Mouse (Mus musculus) neural tube, embryonic 14.5 days (tissue): ENCODE measurements around the gene Myo16. TPM values are rescaled to one million over a fixed set of nuclear protein-coding genes. Genes with fewer than 3 reads are reported as not detected.
A peak's percentile ranks its signal among the peaks of the same experiment; 100 is the strongest.

Experiments used
- ATAC-seq: fragments of 200-750 bp; cut with Nextera tagmentation; 2 replicates; pipeline ENCODE4 v1.8.0; 2017; ENCODE audit warnings: low read depth, mild to moderate bottlenecking, moderate TSS enrichment, moderate library complexity
- H3K27ac ChIP-seq: fragments of 300-500 bp; sonication (generic); 2 replicates; pipeline ENCODE4 v1.5.1; 2014; ENCODE audit warnings: low read depth, mild to moderate bottlenecking, control low read depth, low read length, moderate library complexity, mixed read lengths
- H3K27me3 ChIP-seq: fragments of 300-500 bp; sonication (generic); 2 replicates; pipeline ENCODE4 v1.6.1; 2014; ENCODE audit warnings: low read length; ENCODE audit not compliant: control insufficient read depth, insufficient read depth
- H3K36me3 ChIP-seq: fragments of 300-500 bp; sonication (generic); 2 replicates; pipeline ENCODE4 v1.6.1; 2014; ENCODE audit warnings: low read length, mixed read lengths; ENCODE audit not compliant: control insufficient read depth, insufficient read depth
- H3K4me1 ChIP-seq: fragments of 300-500 bp; sonication (generic); 2 replicates; pipeline ENCODE4 v1.6.1; 2014; ENCODE audit warnings: low read length; ENCODE audit not compliant: control insufficient read depth, insufficient read depth
- H3K4me2 ChIP-seq: fragments of 300-500 bp; sonication (generic); 2 replicates; pipeline ENCODE4 v1.6.1; 2014; ENCODE audit warnings: mild to moderate bottlenecking, low read depth, low read length, control low read depth
- H3K4me3 ChIP-seq: fragments of 300-500 bp; sonication (generic); 2 replicates; pipeline ENCODE4 v1.5.1; 2014; ENCODE audit warnings: low read depth, low read length, control low read depth, mixed read lengths
- H3K9ac ChIP-seq: fragments of 300-500 bp; sonication (generic); replicated peaks from 2 replicates; pipeline ENCODE4 v1.6.1; 2014; ENCODE audit warnings: low read depth, mild to moderate bottlenecking, control low read depth, low read length, mixed read lengths
- H3K9me3 ChIP-seq: fragments of 300-500 bp; sonication (generic); 2 replicates; pipeline ENCODE4 v1.6.1; 2016; ENCODE audit warnings: low read length; ENCODE audit not compliant: control insufficient read depth
- WGBS: fragments of 180-500 bp; shearing (Covaris S2); extraction: QIAGEN DNeasy Blood & Tissue Kit; methylation state at CpG from one replicate; pipeline ENCODE4 v1.1.7; 2014; 5-methylcytosine and 5-hydroxymethylcytosine counted together
- polyA plus RNA-seq: library from polyadenylated mRNA; unstranded; fragments of >200 nt; fragmentation: Nextera tagmentation; extraction: Ambion mirVana; gene quantifications from 2 replicates; pipeline ENCODE4 v1.2.1, GENCODE M21; 2014

Myo16 gene
- polyA plus RNA-seq, 1 experiment from 2014 or later, result 11.8 TPM

- 94% methylated on average over 6 of the region's 6 CpGs for WGBS
- H3K9me3 ChIP-seq, result no peaks in the 10 kb centered on the region
- H3K27ac ChIP-seq, result no peak overlapping the region
- H3K4me3 ChIP-seq, result no peak overlapping the region
- H3K36me3 ChIP-seq, result no peaks in the 10 kb centered on the region
- no peak overlapping the region for H3K4me2 ChIP-seq
- ATAC-seq, result no peak
- H3K4me1 ChIP-seq, result no peaks in the 10 kb centered on the region
- no peaks in the 10 kb centered on the region for H3K27me3 ChIP-seq
- no peak overlapping the region for H3K9ac ChIP-seq
Measured at GRCm38 (mm10) chr8:10592917-10593316, 439.2 kb downstream of the Myo16 start.

- Histone ChIP-seq H3K9ac (no peak overlapping the region), H3K27ac (no peak overlapping the region), H3K4me2 (no peak overlapping the region), H3K36me3 (no peaks in the 10 kb centered on the region), H3K4me1 (no peaks in the 10 kb centered on the region), H3K4me3 (no peak overlapping the region), H3K9me3 (no peaks in the 10 kb centered on the region), H3K27me3 (no peaks in the 10 kb centered on the region)
- no peak for ATAC-seq
- WGBS, result 91% methylated on average over 3 of the region's 3 CpGs
Measured at GRCm38 (mm10) chr8:10596353-10596752, 442.6 kb downstream of the Myo16 start.

- WGBS, result 87% methylated on average over 5 of the region's 5 CpGs
- no peak overlapping the region for H3K4me2 ChIP-seq
- H3K36me3 ChIP-seq, result no peaks in the 10 kb centered on the region
- H3K4me3 ChIP-seq, result no peak overlapping the region
- no peaks in the 10 kb centered on the region for H3K4me1 ChIP-seq
- H3K27me3 ChIP-seq, result no peaks in the 10 kb centered on the region
- ATAC-seq, result no peak
- H3K9ac ChIP-seq, result no peak overlapping the region
- H3K9me3 ChIP-seq, result no peaks in the 10 kb centered on the region
- H3K27ac ChIP-seq, result no peak overlapping the region
Measured at GRCm38 (mm10) chr8:10597595-10597994, 443.9 kb downstream of the Myo16 start.

GRCm38 (mm10) chr8:10598889-10599288, 445.2 kb downstream of the Myo16 start:
- no peak for ATAC-seq
- Histone ChIP-seq H3K36me3 (no peaks in the 10 kb centered on the region), H3K4me1 (peaks cover 2% of the 10 kb centered on the region; the same call in 1 of the 2 replicates), H3K9me3 (no peaks in the 10 kb centered on the region), H3K4me2 (no peak overlapping the region), H3K27ac (no peak overlapping the region), H3K9ac (no peak overlapping the region), H3K27me3 (no peaks in the 10 kb centered on the region), H3K4me3 (no peak overlapping the region)
- WGBS, result 90% methylated on average over 5 of the region's 5 CpGs

GRCm38 (mm10) chr8:10606028-10606815, 452.5 kb downstream of the Myo16 start:
- Histone ChIP-seq H3K4me1 (peaks cover 29% of the 10 kb centered on the region), H3K4me3 (no peak overlapping the region), H3K27me3 (no peaks in the 10 kb centered on the region), H3K4me2 (no peak overlapping the region), H3K27ac (peak overlapping the region; percentile 46; the same call in 1 of the 2 replicates), H3K36me3 (no peaks in the 10 kb centered on the region), H3K9me3 (no peaks in the 10 kb centered on the region), H3K9ac (peak overlapping the region; percentile 25; the same call in 1 of the 2 replicates)
- WGBS, result 11% methylated on average over 12 of the region's 12 CpGs
- peak; percentile 60 for ATAC-seq

GRCm38 (mm10) chr8:10606816-10607209, 453.1 kb downstream of the Myo16 start:
- WGBS, result 17% methylated on average over 4 of the region's 4 CpGs
- H3K9me3 ChIP-seq, result no peaks in the 10 kb centered on the region

GRCm38 (mm10) chr8:10611636-10612035, 457.9 kb downstream of the Myo16 start:
- no peak for ATAC-seq
- no peak overlapping the region for H3K4me3 ChIP-seq
- no peak overlapping the region for H3K4me2 ChIP-seq
- no peaks in the 10 kb centered on the region for H3K27me3 ChIP-seq
- H3K4me1 ChIP-seq, result peaks cover 10% of the 10 kb centered on the region; the same call in 1 of the 2 replicates
- no peak overlapping the region for H3K27ac ChIP-seq
- no peaks in the 10 kb centered on the region for H3K9me3 ChIP-seq
- 77% methylated on average over 5 of the region's 5 CpGs for whole genome bisulfite sequencing
- no peak overlapping the region for H3K9ac ChIP-seq
- H3K36me3 ChIP-seq, result no peaks in the 10 kb centered on the region

More at GRCm38 (mm10) chr8:10606816-10607209, 453.1 kb downstream of the Myo16 start:
- Histone ChIP-seq H3K27me3 (no peaks in the 10 kb centered on the region), H3K36me3 (no peaks in the 10 kb centered on the region), H3K4me3 (no peak overlapping the region), H3K27ac (no peak overlapping the region), H3K4me1 (peaks cover 29% of the 10 kb centered on the region), H3K4me2 (no peak overlapping the region), H3K9ac (0 out of 2 replicates have a peak overlapping the region, but pooled peaks have one; percentile 1)
- ATAC-seq, result no peak

- H3K9me3 ChIP-seq, result no peaks in the 10 kb centered on the region
- no peaks in the 10 kb centered on the region for H3K27me3 ChIP-seq
- no peak overlapping the region for H3K4me3 ChIP-seq
- 57% methylated on average over 2 of the region's 2 CpGs for WGBS
- ATAC-seq, result no peak
- no peak overlapping the region for H3K4me2 ChIP-seq
- H3K27ac ChIP-seq, result no peak overlapping the region
- peaks cover 5% of the 10 kb centered on the region; the same call in 1 of the 2 replicates for H3K4me1 ChIP-seq
- H3K9ac ChIP-seq, result no peak overlapping the region
- no peaks in the 10 kb centered on the region for H3K36me3 ChIP-seq
Measured at GRCm38 (mm10) chr8:10613371-10613770, 459.7 kb downstream of the Myo16 start.

GRCm38 (mm10) chr8:10619689-10620088, 466.0 kb downstream of the Myo16 start:
- no peaks in the 10 kb centered on the region for H3K27me3 ChIP-seq
- no peak for ATAC-seq
- no peaks in the 10 kb centered on the region for H3K36me3 ChIP-seq
- 94% methylated on average over 2 of the region's 2 CpGs for WGBS
- H3K27ac ChIP-seq, result no peak overlapping the region
- no peak overlapping the region for H3K9ac ChIP-seq
- no peaks in the 10 kb centered on the region for H3K4me1 ChIP-seq
- no peak overlapping the region for H3K4me3 ChIP-seq
- H3K4me2 ChIP-seq, result no peak overlapping the region
- no peaks in the 10 kb centered on the region for H3K9me3 ChIP-seq
